Mouse (Mus musculus): ENCODE results near the gene Ss18l1.

GRCm38 (mm10) chr2:180047580-180047979, 5.3 kb downstream of the Ss18l1 start:
- TF ChIP-seq POLR2A (IDR thresholded peaks at IDR 0.05; ENCODE audit: control insufficient read depth in 1 of 2, insufficient read depth in 1 of 2, low read depth in 1 of 2, low read length in 2 of 2, poor library complexity in 1 of 2) (no peak), CTCF (IDR thresholded peaks at IDR 0.05 in 2 of 3, conservative IDR thresholded peaks at IDR 0.05 in 1 of 3; ENCODE audit: control insufficient read depth in 1 of 3, insufficient read depth in 1 of 3, low read depth in 2 of 3, low read length in 3 of 3, poor library complexity in 1 of 3, severe bottlenecking in 1 of 3) (no peak), EP300 (IDR thresholded peaks at IDR 0.05; ENCODE audit: low read depth in 1 of 2, low read length in 2 of 2) (no peak), TAL1 (IDR thresholded peaks at IDR 0.05; ENCODE audit: low read length) (no peak), MAZ (IDR thresholded peaks at IDR 0.05; ENCODE audit: low read depth, low read length) (no peak), USF2 (IDR thresholded peaks at IDR 0.05; ENCODE audit: borderline replicate concordance in 1 of 2, insufficient read depth in 1 of 2, low read depth in 1 of 2, low read length in 2 of 2) (no peak)

Measured in MEL (cell line).